Mouse (Mus musculus) ES-Bruce4 (cell line): ENCODE measurements at regions not wholly inside any gene's neighbourhood (a gene's known extent, or its start where the extent isn't known, plus 50 kb on each side); places are given as distances from the start of the nearest gene placed in this dataset.

Experiments
- CTCF ChIP-seq: IDR thresholded peaks from one replicate; pipeline ENCODE4 v1.8.1; 2011; ENCODE audit warnings: low read depth, low read length
- EP300 ChIP-seq: IDR thresholded peaks from 2 replicates; pipeline ENCODE4 v1.6.1; 2011; ENCODE audit warnings: low read depth, low read length; ENCODE audit not compliant: insufficient read depth
- POLR2A ChIP-seq: IDR thresholded peaks from one replicate; pipeline ENCODE4 v1.8.1; 2011; ENCODE audit warnings: low read length; ENCODE audit not compliant: insufficient read depth

DNA sequence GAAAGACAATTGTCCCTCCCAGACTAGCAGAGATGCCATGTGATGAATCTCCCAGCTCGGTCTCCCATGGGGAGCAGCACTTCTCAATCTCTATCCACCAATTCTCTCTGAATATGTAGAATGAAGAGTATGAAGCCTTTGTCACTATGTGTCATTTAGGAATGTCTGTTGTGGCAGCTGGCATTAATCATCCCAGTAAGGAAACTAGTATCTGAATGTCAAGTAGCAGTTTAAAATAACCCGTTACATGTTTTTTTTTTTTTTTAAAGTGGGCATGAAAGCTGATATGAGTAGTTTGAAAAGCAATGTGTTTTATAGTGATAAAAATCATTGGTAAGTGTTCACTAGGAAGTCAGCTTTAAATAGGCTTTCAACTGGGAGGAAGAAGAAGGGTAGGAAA, 58.4 kb upstream of the Dcbld2 start:
- TF ChIP-seq EP300 (no peak), CTCF (no peak), POLR2A (no peak)
